Mouse (Mus musculus): ENCODE results near the gene Asb13. TPM values are rescaled to one million over a fixed set of nuclear protein-coding genes. Genes with fewer than 3 reads are reported as not detected.

Asb13 gene
- polyA plus RNA-seq, 1 experiment from 2014 or later: 12.5 TPM

DNA sequence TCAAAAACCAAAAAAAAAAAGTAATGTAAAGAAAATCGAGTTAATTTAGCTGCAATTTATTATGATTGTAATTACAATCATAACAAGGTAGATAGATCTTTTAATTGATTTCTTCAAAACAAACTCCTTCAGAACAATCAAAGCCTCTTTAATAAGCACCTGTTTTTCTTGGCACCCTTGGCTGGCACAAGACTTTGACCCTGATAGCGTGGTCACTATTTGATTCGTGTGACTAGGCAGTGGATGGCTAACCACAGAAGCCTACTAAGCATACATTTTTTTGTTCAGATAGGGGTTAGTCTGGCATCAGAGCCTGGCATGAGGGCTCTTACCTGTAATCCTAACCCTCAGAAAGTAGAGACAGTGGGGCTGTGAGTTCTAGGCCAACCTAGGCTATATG is 1.2 kb downstream of the Asb13 start:
- H3K36me3 ChIP-seq: no peaks in the 10 kb centered on the region
- ATAC-seq (ENCODE audit: insufficient number of reproducible peaks, low FRiP score, low TSS enrichment, low read depth): no peak
- WGBS: 88% methylated on average over 3 of the region's 3 CpGs

DNA sequence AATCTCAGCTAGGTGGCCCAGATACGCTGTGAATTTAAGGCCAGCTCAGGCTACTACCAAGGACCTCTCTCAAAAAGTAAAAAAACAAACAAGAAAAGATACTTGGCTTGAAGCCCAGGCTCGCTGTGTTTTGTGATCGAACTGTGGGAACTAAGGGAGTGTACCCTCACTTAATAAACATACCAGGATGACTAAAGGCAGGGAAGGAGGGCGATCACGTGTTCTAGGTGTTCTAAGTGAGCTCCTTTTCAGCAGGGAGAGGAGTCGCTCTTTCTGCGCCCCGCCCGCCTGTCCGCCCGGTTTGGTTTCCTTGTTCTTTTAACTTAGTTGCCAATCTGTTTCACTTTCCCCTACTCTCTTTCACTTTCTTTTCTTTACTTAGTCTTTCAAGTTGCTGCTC is 3.0 kb downstream of the Asb13 start:
- H3K27ac ChIP-seq (replicated peaks): no peak overlapping the region; the same call in 1 of the 2 replicates
- no peak for ATAC-seq (ENCODE audit: insufficient number of reproducible peaks, low FRiP score, low TSS enrichment, low read depth)
- H3K4me1 ChIP-seq: 0 out of 2 replicates have a peak, but pooled peaks cover 3% of the 10 kb centered on the region
- H3K36me3 ChIP-seq: no peaks in the 10 kb centered on the region
- H3K4me2 ChIP-seq (replicated peaks): no peak overlapping the region
- 59% methylated on average over 11 of the region's 11 CpGs for WGBS
- no peaks in the 10 kb centered on the region for H3K27me3 ChIP-seq
- no peaks in the 10 kb centered on the region for H3K9me3 ChIP-seq (replicated peaks)
- H3K4me3 ChIP-seq (replicated peaks): no peak overlapping the region
- no peak overlapping the region for H3K9ac ChIP-seq

More for the DNA sequence above, 1.2 kb downstream of the Asb13 start:
- Histone ChIP-seq H3K9ac (no peak overlapping the region), H3K27ac (replicated peaks) (no peak overlapping the region), H3K9me3 (replicated peaks) (no peaks in the 10 kb centered on the region), H3K4me2 (replicated peaks) (no peak overlapping the region), H3K4me3 (replicated peaks) (no peak overlapping the region), H3K27me3 (no peaks in the 10 kb centered on the region), H3K4me1 (0 out of 2 replicates have a peak, but pooled peaks cover 3% of the 10 kb centered on the region)

DNA sequence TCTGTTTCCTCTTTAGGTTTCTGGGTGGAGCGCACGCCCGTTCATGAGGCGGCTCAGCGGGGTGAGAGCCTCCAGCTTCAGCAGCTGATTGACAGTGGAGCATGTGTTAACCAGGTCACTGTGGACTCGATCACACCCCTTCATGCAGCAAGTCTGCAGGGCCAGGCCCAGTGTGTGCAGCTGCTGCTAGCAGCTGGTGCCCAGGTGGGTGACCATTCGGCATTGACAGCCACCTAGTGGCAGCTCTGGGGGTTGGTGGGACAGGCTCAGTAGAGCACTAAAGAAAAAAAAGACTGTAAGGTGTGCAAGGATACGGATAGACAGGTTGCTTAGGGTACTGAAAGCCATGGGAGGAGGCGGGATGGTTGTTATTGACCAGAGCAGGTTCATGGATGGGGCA is 8.2 kb downstream of the Asb13 start:
- no peak overlapping the region for H3K4me2 ChIP-seq (replicated peaks)
- peaks cover 8% of the 10 kb centered on the region; the same call in 1 of the 2 replicates for H3K36me3 ChIP-seq
- no peak overlapping the region for H3K9ac ChIP-seq
- ATAC-seq (ENCODE audit: insufficient number of reproducible peaks, low FRiP score, low TSS enrichment, low read depth): peak; percentile 80
- no peaks in the 10 kb centered on the region for H3K27me3 ChIP-seq
- no peaks in the 10 kb centered on the region for H3K4me1 ChIP-seq
- H3K27ac ChIP-seq (replicated peaks): no peak overlapping the region
- H3K9me3 ChIP-seq (replicated peaks): no peaks in the 10 kb centered on the region
- no peak overlapping the region for H3K4me3 ChIP-seq (replicated peaks)
- WGBS: 56% methylated on average over 9 of the region's 9 CpGs

DNA sequence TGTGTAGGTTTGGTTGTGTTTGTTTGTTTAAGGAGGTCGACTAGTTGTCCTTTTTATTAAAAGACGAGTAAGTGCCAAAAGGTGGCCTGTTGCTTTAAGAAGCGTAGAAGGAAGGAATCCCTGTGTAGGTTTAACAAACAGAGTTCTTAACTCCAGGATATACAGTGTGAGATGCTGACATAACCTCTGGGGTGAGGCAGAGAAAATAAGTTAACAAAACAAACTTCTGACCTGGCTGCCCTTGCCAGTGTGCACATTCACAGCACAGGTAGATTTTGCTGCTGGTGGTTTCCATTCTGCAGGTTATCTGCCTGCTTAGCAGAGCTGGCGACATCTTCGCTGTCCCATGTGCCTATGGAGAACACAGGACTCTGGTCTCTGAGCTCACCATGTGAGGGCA is 8.7 kb downstream of the Asb13 start:
- H3K36me3 ChIP-seq: peaks cover 8% of the 10 kb centered on the region; the same call in 1 of the 2 replicates
- H3K9me3 ChIP-seq (replicated peaks): no peaks in the 10 kb centered on the region
- H3K9ac ChIP-seq: no peak overlapping the region
- ATAC-seq (ENCODE audit: insufficient number of reproducible peaks, low FRiP score, low TSS enrichment, low read depth): no peak
- no peaks in the 10 kb centered on the region for H3K27me3 ChIP-seq
- no peaks in the 10 kb centered on the region for H3K4me1 ChIP-seq
- no peak overlapping the region for H3K27ac ChIP-seq (replicated peaks)
- H3K4me3 ChIP-seq (replicated peaks): no peak overlapping the region
- WGBS: 84% methylated on average over 5 of the region's 5 CpGs
- no peak overlapping the region for H3K4me2 ChIP-seq (replicated peaks)

DNA sequence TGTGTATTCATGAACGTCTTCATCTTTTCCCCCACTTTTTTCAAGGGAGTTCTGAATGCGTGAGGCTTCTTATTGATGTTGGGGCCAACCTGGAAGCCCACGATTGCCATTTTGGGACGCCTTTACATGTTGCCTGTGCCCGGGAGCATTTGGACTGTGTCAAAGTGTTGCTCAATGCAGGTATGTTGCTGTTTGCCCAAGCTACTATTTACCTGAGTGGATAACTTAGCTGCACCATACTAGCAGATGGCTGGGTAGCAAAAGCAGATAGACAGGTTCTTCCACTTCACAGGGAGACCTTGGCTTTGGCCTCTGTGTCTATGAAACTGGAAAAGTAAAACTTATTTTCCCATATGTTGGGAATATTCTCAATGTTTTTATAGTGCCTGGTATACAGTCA is 11.0 kb downstream of the Asb13 start:
- Histone ChIP-seq H3K4me2 (replicated peaks) (no peak overlapping the region), H3K4me1 (no peaks in the 10 kb centered on the region), H3K27ac (replicated peaks) (no peak overlapping the region), H3K9ac (no peak overlapping the region), H3K9me3 (replicated peaks) (no peaks in the 10 kb centered on the region), H3K4me3 (replicated peaks) (no peak overlapping the region), H3K27me3 (no peaks in the 10 kb centered on the region), H3K36me3 (peaks cover 16% of the 10 kb centered on the region)
- WGBS: 74% methylated on average over 5 of the region's 5 CpGs
- ATAC-seq (ENCODE audit: insufficient number of reproducible peaks, low FRiP score, low TSS enrichment, low read depth): no peak

DNA sequence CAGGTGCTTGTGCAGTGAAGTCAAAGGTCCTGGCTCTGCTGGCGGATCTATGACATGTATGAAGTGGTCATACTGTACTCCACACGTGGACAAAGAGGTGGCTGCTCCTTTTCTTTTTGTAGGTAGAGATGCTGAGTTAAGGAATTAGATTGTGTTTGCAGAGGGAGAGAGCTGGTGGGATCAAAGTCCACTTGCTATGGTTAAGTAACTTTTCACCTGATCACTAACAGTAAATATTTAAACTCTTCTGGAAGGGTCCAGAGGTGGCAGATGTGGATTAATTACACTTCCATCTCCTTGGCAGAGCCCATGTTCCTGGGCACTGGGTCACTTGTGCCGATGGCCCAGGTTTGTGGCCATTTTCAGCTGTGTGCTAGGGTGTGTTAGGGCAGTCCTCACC is 12.1 kb downstream of the Asb13 start:
- Histone ChIP-seq H3K4me1 (no peaks in the 10 kb centered on the region), H3K27me3 (no peaks in the 10 kb centered on the region), H3K9ac (no peak overlapping the region), H3K27ac (replicated peaks) (no peak overlapping the region), H3K9me3 (replicated peaks) (no peaks in the 10 kb centered on the region), H3K36me3 (peaks cover 23% of the 10 kb centered on the region), H3K4me2 (replicated peaks) (no peak overlapping the region), H3K4me3 (replicated peaks) (no peak overlapping the region)
- ATAC-seq (ENCODE audit: insufficient number of reproducible peaks, low FRiP score, low TSS enrichment, low read depth): no peak
- 83% methylated on average over 3 of the region's 3 CpGs for WGBS

DNA sequence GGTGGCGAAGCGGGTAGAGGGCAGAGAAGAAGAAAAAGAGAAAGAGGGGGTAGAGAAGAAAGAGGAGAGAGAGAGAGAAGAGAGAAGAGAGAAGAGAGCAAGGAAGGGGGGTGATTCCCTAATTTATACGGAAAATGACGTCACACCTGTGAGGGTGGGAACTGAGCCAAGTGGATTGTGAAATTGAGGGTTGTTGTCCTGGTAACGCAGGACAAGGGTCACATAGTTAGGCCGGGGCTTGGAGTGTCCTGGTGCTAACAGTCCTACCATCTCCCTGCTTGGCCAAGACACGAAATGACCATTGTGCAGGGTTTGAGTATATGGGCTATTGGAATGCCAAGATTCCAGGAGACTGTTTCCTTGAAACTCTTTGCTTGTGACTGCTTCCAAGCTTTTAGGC is 12.7 kb downstream of the Asb13 start:
- WGBS: 88% methylated on average over 7 of the region's 7 CpGs
- no peaks in the 10 kb centered on the region for H3K4me1 ChIP-seq
- ATAC-seq (ENCODE audit: insufficient number of reproducible peaks, low FRiP score, low TSS enrichment, low read depth): no peak

DNA sequence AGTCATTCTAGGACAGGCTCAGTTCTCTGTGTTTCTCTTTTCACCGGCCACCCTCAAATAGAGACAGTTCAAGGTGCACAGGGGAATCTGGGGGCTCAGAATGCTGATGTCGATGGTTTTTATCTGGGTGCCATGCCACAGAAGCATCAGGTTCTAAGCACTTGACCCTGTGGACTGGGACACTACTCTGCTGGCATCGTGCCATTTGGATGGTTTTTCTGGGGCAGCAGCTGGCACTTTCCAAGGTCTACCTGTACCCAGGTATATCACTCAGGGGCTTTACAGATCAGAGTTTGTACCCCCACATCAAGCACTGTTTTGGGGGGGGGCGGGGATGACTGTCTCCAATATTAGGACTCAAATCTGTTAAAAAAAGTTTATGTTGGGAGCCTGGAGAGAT is 16.7 kb downstream of the Asb13 start:
- Histone ChIP-seq H3K9me3 (replicated peaks) (no peaks in the 10 kb centered on the region), H3K36me3 (peaks cover 23% of the 10 kb centered on the region), H3K9ac (no peak overlapping the region), H3K4me1 (no peaks in the 10 kb centered on the region), H3K27me3 (no peaks in the 10 kb centered on the region), H3K4me3 (replicated peaks) (no peak overlapping the region), H3K4me2 (replicated peaks) (no peak overlapping the region), H3K27ac (replicated peaks) (no peak overlapping the region)
- ATAC-seq (ENCODE audit: insufficient number of reproducible peaks, low FRiP score, low TSS enrichment, low read depth): no peak
- 91% methylated on average over 4 of the region's 4 CpGs for WGBS

More for the DNA sequence above, 12.7 kb downstream of the Asb13 start:
- Histone ChIP-seq H3K27ac (replicated peaks) (no peak overlapping the region), H3K4me3 (replicated peaks) (no peak overlapping the region), H3K27me3 (no peaks in the 10 kb centered on the region), H3K9me3 (replicated peaks) (no peaks in the 10 kb centered on the region), H3K9ac (no peak overlapping the region), H3K36me3 (peaks cover 23% of the 10 kb centered on the region), H3K4me2 (replicated peaks) (no peak overlapping the region)

DNA sequence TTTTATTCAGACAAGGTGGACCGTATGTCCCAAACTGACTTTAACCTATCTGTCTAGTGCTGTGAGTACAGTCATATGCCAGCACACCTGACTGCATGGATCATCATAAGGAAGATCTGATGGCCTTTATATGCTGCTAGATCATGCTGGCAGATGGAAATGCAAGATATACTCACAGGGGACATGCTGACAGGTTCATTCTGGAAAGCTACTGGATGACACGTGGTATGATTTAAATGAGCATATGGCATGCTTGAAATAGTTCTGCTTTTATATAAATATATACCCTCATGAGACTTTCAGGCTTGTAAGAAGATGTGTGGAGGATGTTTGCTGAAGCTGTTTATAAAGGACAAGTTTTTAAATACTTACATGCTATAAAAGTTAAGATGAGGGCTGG is 20.6 kb downstream of the Asb13 start:
- H3K27me3 ChIP-seq: no peaks in the 10 kb centered on the region

DNA sequence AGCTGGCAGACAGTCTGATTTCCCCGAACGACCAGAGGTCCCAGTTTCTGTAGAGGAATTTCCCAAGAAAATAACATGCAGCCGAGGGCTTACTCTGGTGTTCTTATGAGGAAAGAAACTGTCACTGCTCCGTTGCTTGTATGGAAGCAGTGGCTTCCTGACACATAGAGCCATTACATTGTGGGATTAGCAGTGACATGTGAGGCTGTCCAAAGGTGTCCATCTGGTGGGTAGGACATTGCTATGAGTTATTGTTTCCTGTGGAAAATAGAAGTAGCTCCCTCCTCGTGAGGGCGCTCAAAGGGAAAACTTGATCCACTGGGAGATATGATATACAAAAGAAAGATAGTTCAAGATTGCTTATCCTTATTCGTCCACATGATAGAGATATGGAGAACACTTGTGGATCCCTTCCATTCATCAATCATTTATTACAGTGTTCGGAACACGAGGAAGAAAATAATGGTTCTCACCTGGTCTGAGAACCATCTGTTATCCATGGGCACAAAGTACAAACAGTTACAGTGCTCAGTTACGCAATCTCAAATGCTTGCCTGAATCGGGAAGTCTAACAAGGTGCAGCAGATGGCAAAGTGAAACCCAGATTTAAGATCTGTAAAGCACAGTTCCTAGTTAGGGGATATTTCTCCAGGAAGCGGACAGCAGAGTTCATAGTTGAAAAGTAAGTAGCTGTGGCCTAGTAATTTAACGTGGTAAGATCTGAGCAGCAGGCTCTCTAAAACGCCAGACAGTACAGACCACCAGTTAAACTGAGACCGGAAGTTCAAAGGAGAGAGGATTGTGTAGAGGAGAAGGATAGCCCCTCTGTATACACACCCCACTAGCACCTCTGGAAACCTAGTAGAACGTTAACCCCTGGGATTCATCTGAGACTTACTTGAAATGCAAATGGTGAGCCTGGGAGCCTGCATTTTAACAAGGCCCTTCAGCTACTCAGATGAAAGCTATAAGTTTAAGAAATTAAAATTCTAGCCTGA is 25.6 kb downstream of the Asb13 start:
- Histone ChIP-seq H3K36me3 (no peaks in the 10 kb centered on the region), H3K27ac (replicated peaks) (no peak overlapping the region), H3K4me2 (replicated peaks) (no peak overlapping the region), H3K27me3 (no peaks in the 10 kb centered on the region), H3K9ac (no peak overlapping the region), H3K9me3 (replicated peaks) (no peaks in the 10 kb centered on the region), H3K4me3 (replicated peaks) (no peak overlapping the region), H3K4me1 (no peaks in the 10 kb centered on the region)
- ATAC-seq (ENCODE audit: insufficient number of reproducible peaks, low FRiP score, low TSS enrichment, low read depth): no peak
- 62% methylated on average over 16 of the region's 16 CpGs for WGBS

More for the DNA sequence above, 20.6 kb downstream of the Asb13 start:
- Histone ChIP-seq H3K9ac (no peak overlapping the region), H3K27ac (replicated peaks) (no peak overlapping the region), H3K9me3 (replicated peaks) (no peaks in the 10 kb centered on the region), H3K4me3 (replicated peaks) (no peak overlapping the region), H3K4me2 (replicated peaks) (no peak overlapping the region), H3K4me1 (no peaks in the 10 kb centered on the region), H3K36me3 (peaks cover 12% of the 10 kb centered on the region)
- no peak for ATAC-seq (ENCODE audit: insufficient number of reproducible peaks, low FRiP score, low TSS enrichment, low read depth)
- 75% methylated on average over 2 of the region's 2 CpGs for WGBS

DNA sequence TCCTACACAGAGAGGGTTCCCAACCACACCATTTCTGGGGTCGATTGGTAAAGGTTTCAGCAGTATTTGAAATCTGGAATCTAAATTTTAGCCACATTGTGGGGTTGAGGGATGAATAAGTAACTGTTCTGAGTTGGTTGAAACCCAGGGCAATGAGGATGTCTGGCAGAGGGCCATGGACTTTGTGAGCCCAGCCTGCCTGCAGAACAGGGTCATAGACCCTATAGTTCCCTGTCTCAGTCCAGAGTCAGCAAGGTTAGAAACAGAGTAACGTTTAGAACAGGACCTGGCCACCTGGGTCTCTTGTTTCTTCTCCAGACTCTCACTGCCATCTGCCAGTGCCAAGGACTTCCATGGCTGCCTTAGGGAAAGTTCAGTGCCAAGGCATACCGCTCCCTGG is 30.4 kb downstream of the Asb13 start:
- Histone ChIP-seq H3K4me2 (replicated peaks) (no peak overlapping the region), H3K4me1 (peaks cover 16% of the 10 kb centered on the region), H3K27ac (replicated peaks) (no peak overlapping the region), H3K9me3 (replicated peaks) (no peaks in the 10 kb centered on the region), H3K36me3 (no peaks in the 10 kb centered on the region), H3K27me3 (no peaks in the 10 kb centered on the region), H3K4me3 (replicated peaks) (no peak overlapping the region), H3K9ac (no peak overlapping the region)
- ATAC-seq (ENCODE audit: insufficient number of reproducible peaks, low FRiP score, low TSS enrichment, low read depth): no peak
- 64% methylated on average over 3 of the region's 3 CpGs for WGBS

All from embryonic facial prominence, embryonic 15.5 days (tissue).